Mouse (Mus musculus): ENCODE measurements around the gene Gnpnat1.

DNA sequence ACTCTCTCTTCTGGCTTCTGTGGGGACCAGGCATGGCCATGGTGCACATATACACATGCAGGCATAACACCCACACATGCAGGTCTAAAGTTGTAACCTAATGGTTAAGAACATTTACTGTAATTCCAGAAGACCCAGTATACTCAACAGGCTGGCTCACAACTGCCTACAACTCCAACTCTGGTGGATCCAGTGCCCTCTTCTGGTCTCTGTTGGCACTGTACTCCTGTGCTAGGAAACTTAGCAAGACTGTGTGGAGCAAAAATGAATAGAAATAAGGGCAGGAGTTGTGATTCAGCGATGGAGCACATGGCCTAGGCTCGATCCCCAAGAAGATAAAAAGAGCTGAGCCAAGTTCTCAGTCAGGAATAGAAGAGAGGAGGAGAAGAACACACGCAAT lies 4.9 kb downstream of the Gnpnat1 start:
- TF ChIP-seq POLR2A (IDR thresholded peaks at IDR 0.05; ENCODE audit: control insufficient read depth, extremely low read depth, insufficient read depth, low read length, poor library complexity) (no peak), CTCF (IDR thresholded peaks at IDR 0.05; ENCODE audit: borderline replicate concordance, control insufficient read depth, extremely low read depth, insufficient read depth, low read length, poor library complexity) (no peak)
